Comparison of ENCODE assay signal across 9 mouse cellular contexts in the genomic region with DNA sequence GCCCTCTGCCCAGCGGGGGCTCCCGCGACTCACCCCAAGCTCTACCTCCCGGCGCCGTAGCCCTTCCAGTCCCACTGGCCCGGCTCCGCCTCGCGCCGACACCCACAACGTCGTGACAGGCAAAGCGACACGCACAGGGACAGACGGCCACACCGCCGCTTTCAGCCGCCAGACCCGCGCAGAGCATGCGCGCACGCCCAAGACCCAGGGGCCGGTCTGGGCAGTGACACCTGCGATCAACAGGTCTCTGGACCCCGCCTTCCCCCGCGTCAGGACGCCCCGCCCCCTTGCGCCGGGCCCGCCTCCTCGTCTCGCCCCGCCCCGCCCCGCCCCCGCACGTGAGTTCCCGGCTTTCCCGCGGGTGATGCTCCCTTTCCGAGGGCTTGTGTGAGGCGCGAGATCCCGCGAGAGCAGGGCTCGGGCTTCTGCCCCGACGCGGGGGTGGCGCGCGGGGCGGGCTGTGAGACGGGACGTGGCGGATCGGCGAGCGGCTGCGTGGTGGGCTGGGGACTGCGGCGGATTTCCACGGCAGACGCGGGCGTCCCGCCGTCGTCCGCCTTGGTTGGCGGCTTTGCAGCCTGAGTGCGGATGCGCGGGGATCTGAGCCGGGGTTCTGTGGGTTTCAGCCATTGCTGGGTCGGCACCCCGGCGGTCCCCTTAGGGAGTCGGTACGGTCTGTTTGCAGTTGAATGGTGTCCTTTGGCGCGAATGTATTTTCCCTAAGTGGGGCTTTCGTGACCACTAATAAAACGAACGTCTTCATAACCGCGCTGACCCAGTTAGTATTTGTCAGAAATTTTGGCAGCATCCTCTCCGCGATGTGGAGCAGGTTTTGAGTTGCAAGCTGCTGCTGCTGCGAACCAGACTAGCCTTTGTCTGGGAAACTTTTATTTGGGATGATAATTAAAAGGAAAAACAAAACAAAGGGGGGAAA. TPM values are rescaled to one million over a fixed set of nuclear protein-coding genes. Genes with fewer than 3 reads are reported as not detected.
DNase-seq lines count a peak whose midpoint lies in the region; ATAC-seq and TF ChIP-seq lines count a peak whose summit lies in the region.
"Had no signal": no experiment of that assay in that cellular context is flagged by ENCODE, and none has a peak within 500 bp of the region (broad histone marks: within the 10 kb centered on the region; RNA-seq: fewer than 3 reads in every experiment).

Gene Usp53 (minus strand): TSS at position 262 of the 934 bp plus-strand sequence.

- H3K36me3 ChIP-seq in embryonic facial prominence, embryonic 14.5 days (ENCODE audit: control insufficient read depth, insufficient read depth, low read length) = no peaks in the 10 kb centered on the region
- peaks cover 2% of the 10 kb centered on the region; the same call in 1 of the 2 replicates for H3K36me3 ChIP-seq in heart, adult 2 months (ENCODE audit: control insufficient read depth, insufficient read depth, low read length)
- no peaks in the 10 kb centered on the region for H3K36me3 ChIP-seq in limb, embryonic 12.5 days
- H3K36me3 ChIP-seq in midbrain, embryonic 14.5 days (ENCODE audit: control insufficient read depth, insufficient read depth, low read length) = no peaks in the 10 kb centered on the region

- 0 out of 2 replicates have a peak, but pooled peaks have one; percentile 51 for TF ChIP-seq EP300 in heart, adult 2 months (IDR thresholded peaks at IDR 0.05; ENCODE audit: insufficient read depth, low read depth, low read length)

- no peaks in the 10 kb centered on the region for H3K4me1 ChIP-seq in bone marrow, adult 2 months (ENCODE audit: control insufficient read depth, insufficient read depth, low read length)
- H3K4me1 ChIP-seq in embryonic facial prominence, embryonic 14.5 days (ENCODE audit: control insufficient read depth, insufficient read depth, low read length) = peaks cover 13% of the 10 kb centered on the region
- no peaks in the 10 kb centered on the region; the same call in 1 of the 2 replicates for H3K4me1 ChIP-seq in heart, adult 2 months (ENCODE audit: control insufficient read depth, insufficient read depth, low read length)
- H3K4me1 ChIP-seq in limb, embryonic 12.5 days (replicated peaks) = peaks cover 9% of the 10 kb centered on the region
- peaks cover 3% of the 10 kb centered on the region; the same call in 1 of the 2 replicates for H3K4me1 ChIP-seq in midbrain, embryonic 14.5 days (ENCODE audit: control insufficient read depth, insufficient read depth, low read length)

- no peaks in the 10 kb centered on the region for H3K27me3 ChIP-seq in embryonic facial prominence, embryonic 14.5 days (replicated peaks; ENCODE audit: control insufficient read depth, insufficient read depth, low read length)
- H3K27me3 ChIP-seq in heart, adult 2 months (ENCODE audit: control insufficient read depth, insufficient read depth, low read length) = no peaks in the 10 kb centered on the region
- no peaks in the 10 kb centered on the region for H3K27me3 ChIP-seq in limb, embryonic 12.5 days
- H3K27me3 ChIP-seq in midbrain, embryonic 14.5 days (ENCODE audit: control insufficient read depth, insufficient read depth, low read length) = no peaks in the 10 kb centered on the region
- H3K27me3 ChIP-seq: CH12.LX had no signal

- H3K9me3 ChIP-seq in embryonic facial prominence, embryonic 14.5 days (ENCODE audit: control insufficient read depth, low read length) = no peaks in the 10 kb centered on the region
- H3K9me3 ChIP-seq in limb, embryonic 12.5 days = no peaks in the 10 kb centered on the region
- H3K9me3 ChIP-seq in midbrain, embryonic 14.5 days (ENCODE audit: control insufficient read depth, low read length) = no peaks in the 10 kb centered on the region

- WGBS in bone marrow, adult 2 months = under 1% methylated on average over 92 of the region's 94 CpGs
- under 1% methylated on average over 21 of the region's 94 CpGs for WGBS in embryonic facial prominence, embryonic 14.5 days
- WGBS in heart, adult 2 months = 1% methylated on average over 84 of the region's 94 CpGs
- under 1% methylated on average over 94 of the region's 94 CpGs for WGBS in limb, embryonic 12.5 days
- under 1% methylated on average over 92 of the region's 94 CpGs for WGBS in midbrain, embryonic 14.5 days

- no peaks in the 10 kb centered on the region; the same call in 1 of the 2 replicates for H3K79me2 ChIP-seq in heart, adult 2 months (replicated peaks; ENCODE audit: control insufficient read depth, insufficient read depth, low read length)

- TF ChIP-seq POLR2A in bone marrow, adult 2 months (IDR thresholded peaks at IDR 0.05; ENCODE audit: borderline replicate concordance, control insufficient read depth, low read depth, low read length) = peak; percentile 48; the same call in 1 of the 2 replicates
- TF ChIP-seq POLR2A in heart, adult 2 months (IDR thresholded peaks at IDR 0.05; ENCODE audit: insufficient read depth, low read depth, low read length) = peak; percentile 77

- peak within 1 kb of the TSS; percentile 96 for H3K9ac ChIP-seq in embryonic facial prominence, embryonic 14.5 days (ENCODE audit: low read depth, low read length)
- peak within 1 kb of the TSS; percentile 88 for H3K9ac ChIP-seq in heart, adult 2 months (ENCODE audit: low read depth, low read length)
- H3K9ac ChIP-seq in limb, embryonic 12.5 days (replicated peaks) = peak within 1 kb of the TSS; percentile 91
- peak within 1 kb of the TSS; percentile 86 for H3K9ac ChIP-seq in midbrain, embryonic 14.5 days (replicated peaks; ENCODE audit: low read length)

- peak within 1 kb of the TSS; percentile 86 for H3K27ac ChIP-seq in bone marrow, adult 2 months (ENCODE audit: control insufficient read depth, insufficient read depth, low read depth, low read length, poor library complexity)
- peak within 1 kb of the TSS; percentile 96 for H3K27ac ChIP-seq in embryonic facial prominence, embryonic 14.5 days (replicated peaks; ENCODE audit: low read depth, low read length)
- H3K27ac ChIP-seq in heart, adult 2 months = peak within 1 kb of the TSS; percentile 94
- H3K27ac ChIP-seq in limb, embryonic 12.5 days = peak within 1 kb of the TSS; percentile 98
- peak within 1 kb of the TSS; percentile 94 for H3K27ac ChIP-seq in midbrain, embryonic 14.5 days (replicated peaks; ENCODE audit: low read depth, low read length)

- peak within 1 kb of the TSS; percentile 84 for H3K4me3 ChIP-seq in bone marrow, adult 2 months (replicated peaks; ENCODE audit: control insufficient read depth, low read depth, low read length)
- H3K4me3 ChIP-seq in embryonic facial prominence, embryonic 14.5 days (ENCODE audit: low read depth, low read length) = peak within 1 kb of the TSS; percentile 93
- peak within 1 kb of the TSS; percentile 87 for H3K4me3 ChIP-seq in heart, adult 2 months
- H3K4me3 ChIP-seq in limb, embryonic 12.5 days (replicated peaks) = peak within 1 kb of the TSS; percentile 80
- peak within 1 kb of the TSS; percentile 87 for H3K4me3 ChIP-seq in midbrain, embryonic 14.5 days (replicated peaks; ENCODE audit: low read depth, low read length)

- intact Hi-C loops in heart, adult 2 months (cut with DNase I) = loop anchor here (1.0 to 10.0 kb wide), 3 partner anchors 60 to 1692 kb away; partner anchors contain the start of genes 1810037I17Rik and Alg14

- no peak for TF ChIP-seq CTCF in bone marrow, adult 2 months (IDR thresholded peaks at IDR 0.05; ENCODE audit: control insufficient read depth, insufficient read depth, low read length)
- TF ChIP-seq CTCF in heart, adult 2 months (IDR thresholded peaks at IDR 0.05) = no peak

- ATAC-seq in embryonic facial prominence, embryonic 14.5 days (ENCODE audit: low read depth) = peak; percentile 97
- ATAC-seq in limb, embryonic 12.5 days (ENCODE audit: insufficient number of reproducible peaks, insufficient read depth, low FRiP score, low TSS enrichment, low read depth) = peak; percentile 98
- peak; percentile 98 for ATAC-seq in midbrain, embryonic 14.5 days (ENCODE audit: low FRiP score, low TSS enrichment)

- H3K4me2 ChIP-seq in embryonic facial prominence, embryonic 14.5 days (ENCODE audit: low read depth, low read length) = peak within 1 kb of the TSS; percentile 72
- H3K4me2 ChIP-seq in limb, embryonic 12.5 days = peak within 1 kb of the TSS; percentile 65
- peak within 1 kb of the TSS; percentile 78 for H3K4me2 ChIP-seq in midbrain, embryonic 14.5 days (ENCODE audit: low read length)

- DNase-seq in 3T3-L1 (ENCODE audit: low read depth, low spot score) = peak; percentile 90
- peak; percentile 98 for DNase-seq in embryonic facial prominence, embryonic 14.5 days (ENCODE audit: low spot score)
- peak; percentile 93 to 96 for DNase-seq in heart, adult 2 months
- peak; percentile 89 to 93 for DNase-seq in kidney, adult 8-10 months
- DNase-seq in midbrain, embryonic 14.5 days = peak; percentile 98
- peak; percentile 76 for DNase-seq in spleen, adult 12 weeks (ENCODE audit: low spot score)

RNA-seq across cellular contexts. Expression of gene Usp53, which starts in this region (rescaled TPM):
- 0.97 and 6.5 TPM in 2 replicates for polyA plus RNA-seq in bone marrow, adult 2 months (2011; ENCODE audit: insufficient read depth, insufficient read length, low replicate concordance, missing spikeins)
- polyA plus RNA-seq in embryonic facial prominence, embryonic 14.5 days (2014; fragmentation: Nextera tagmentation; extraction: Ambion mirVana) = 7.7 and 8.1 TPM in 2 replicates
- 1 to 10 TPM; 7.5 to 7.9 TPM for total RNA-seq in heart, adult 2 months (2021)
- 1.9 and 5.0 TPM in 2 replicates for polyA plus RNA-seq in heart, adult 2 months (2012; rRNA removed)
- polyA plus RNA-seq in limb, embryonic 12.5 days (2016; fragmentation: Nextera tagmentation; extraction: Ambion mirVana) = 6.8 and 7.1 TPM in 2 replicates
- polyA plus RNA-seq in midbrain, embryonic 14.5 days (2014; fragmentation: Nextera tagmentation; extraction: Ambion mirVana) = 8.1 and 10.7 TPM in 2 replicates

Comparison
In these comparisons a context has a peak if more than half of its experiments do, and no peak if none do; other contexts are left out.
1. Peak in every context shown above with its lines: DNase-seq, ATAC-seq, H3K4me3 ChIP-seq and H3K27ac ChIP-seq.